Mouse (Mus musculus): Measurements from ENCODE around the gene 5330417C22Rik.

- no peak for TF ChIP-seq CTCF (IDR thresholded peaks at IDR 0.05; ENCODE audit: borderline replicate concordance, insufficient read depth, low read length)
- no peak for TF ChIP-seq POLR2A (IDR thresholded peaks at IDR 0.05; ENCODE audit: low read depth, low read length)
Observed at GRCm38 (mm10) chr3:108535896-108536516, 330 bp downstream of the 5330417C22Rik start.
